Mouse (Mus musculus) intestine, postnatal 0 days (tissue): Measurements from ENCODE around the gene Ttll10. TPM values are rescaled to one million over a fixed set of nuclear protein-coding genes. Genes with fewer than 3 reads are reported as not detected.

Experiments used
- ATAC-seq: fragments of 200-750 bp; cut with Nextera tagmentation; 2 replicates; pipeline ENCODE4 v1.8.0; 2017; ENCODE audit warnings: mild to moderate bottlenecking, moderate TSS enrichment, moderate library complexity
- H3K27ac ChIP-seq: fragments of 300-500 bp; sonication (generic); 2 replicates; pipeline ENCODE4 v1.5.1; 2014; ENCODE audit warnings: mild to moderate bottlenecking, low read depth, low read length, moderate library complexity
- H3K27me3 ChIP-seq: fragments of 300-500 bp; sonication (generic); replicated peaks from 2 replicates; pipeline ENCODE4 v1.6.1; 2014; ENCODE audit warnings: low read length, mixed read lengths; ENCODE audit not compliant: control insufficient read depth, insufficient read depth
- H3K36me3 ChIP-seq: fragments of 300-500 bp; sonication (generic); 2 replicates; pipeline ENCODE4 v1.6.1; 2014; ENCODE audit warnings: mild to moderate bottlenecking, moderate library complexity; ENCODE audit not compliant: control insufficient read depth, insufficient read depth
- H3K4me1 ChIP-seq: fragments of 300-500 bp; sonication (generic); replicated peaks from 2 replicates; pipeline ENCODE4 v1.6.1; 2014; ENCODE audit warnings: antibody characterized with exemption, low read length, mixed read lengths; ENCODE audit not compliant: control insufficient read depth, insufficient read depth
- H3K4me2 ChIP-seq: fragments of 300-500 bp; sonication (generic); replicated peaks from 2 replicates; pipeline ENCODE4 v1.6.1; 2014; ENCODE audit warnings: low read depth, mild to moderate bottlenecking, moderate library complexity
- H3K4me3 ChIP-seq: fragments of 300-500 bp; sonication (generic); 2 replicates; pipeline ENCODE4 v1.5.1; 2014; ENCODE audit warnings: low read depth, low read length
- H3K9ac ChIP-seq: fragments of 300-500 bp; sonication (generic); 2 replicates; pipeline ENCODE4 v1.6.1; 2014; ENCODE audit warnings: mild to moderate bottlenecking, low read depth, low read length
- H3K9me3 ChIP-seq: fragments of 300-500 bp; sonication (generic); 2 replicates; pipeline ENCODE4 v1.6.1; 2016; ENCODE audit warnings: mixed run types; ENCODE audit not compliant: control insufficient read depth
- CTCF ChIP-seq: sonication (generic); IDR thresholded peaks from 2 replicates; pipeline ENCODE4 v1.5.1; 2016; ENCODE audit warnings: low read depth, mild to moderate bottlenecking, control low read depth, antibody characterized with exemption, moderate library complexity
- WGBS: fragments of 180-500 bp; shearing (Covaris S2); extraction: QIAGEN DNeasy Blood & Tissue Kit; methylation state at CpG from one replicate; pipeline ENCODE4 v1.1.7; 2014; 5-methylcytosine and 5-hydroxymethylcytosine counted together
- polyA plus RNA-seq: library from polyadenylated mRNA; unstranded; fragments of >200 nt; fragmentation: Nextera tagmentation; extraction: Ambion mirVana; gene quantifications from 2 replicates; pipeline ENCODE4 v1.2.1, GENCODE M21; 2015

The Ttll10 gene
- polyA plus RNA-seq, 1 experiment from 2014 or later, result 2.1 TPM

DNA sequence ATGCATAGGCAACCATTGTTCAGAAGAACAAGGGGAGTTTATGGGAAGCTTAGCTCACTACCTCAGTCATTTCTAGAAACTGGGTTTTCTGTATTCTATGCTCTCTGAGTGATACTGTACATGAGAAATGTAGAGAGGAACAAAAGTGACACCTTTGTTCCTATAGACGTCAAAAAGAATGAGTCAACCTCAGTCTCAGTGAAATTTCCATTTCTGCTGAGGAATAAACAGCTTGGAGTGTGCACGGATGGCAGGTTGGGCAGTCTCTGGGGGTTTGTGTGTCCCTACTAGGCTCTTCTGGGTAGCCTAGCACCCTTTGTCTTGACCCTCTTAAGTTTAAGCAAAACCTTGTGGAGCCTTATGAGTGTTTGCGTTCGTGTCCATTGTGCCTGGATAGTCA is 50.8 kb downstream of the Ttll10 start:
- no peak overlapping the region for H3K27ac ChIP-seq
- H3K9ac ChIP-seq, result no peak overlapping the region
- peaks cover 75% of the 10 kb centered on the region for H3K36me3 ChIP-seq
- WGBS, result 94% methylated on average over 4 of the region's 4 CpGs
- TF ChIP-seq CTCF, result no peak
- no peak overlapping the region for H3K4me3 ChIP-seq
- ATAC-seq, result no peak
- H3K4me1 ChIP-seq, result no peaks in the 10 kb centered on the region
- no peak overlapping the region for H3K4me2 ChIP-seq
- no peaks in the 10 kb centered on the region for H3K9me3 ChIP-seq
- no peaks in the 10 kb centered on the region for H3K27me3 ChIP-seq

GRCm38 (mm10) chr4:156004109-156004508 is 55.1 kb downstream of the Ttll10 start:
- no peaks in the 10 kb centered on the region for H3K4me1 ChIP-seq
- no peak overlapping the region for H3K27ac ChIP-seq
- 94% methylated on average over 3 of the region's 3 CpGs for WGBS
- no peak overlapping the region for H3K4me3 ChIP-seq
- no peaks in the 10 kb centered on the region for H3K27me3 ChIP-seq
- no peaks in the 10 kb centered on the region for H3K9me3 ChIP-seq
- no peak for ATAC-seq
- peaks cover 83% of the 10 kb centered on the region for H3K36me3 ChIP-seq
- TF ChIP-seq CTCF, result no peak
- no peak overlapping the region for H3K4me2 ChIP-seq
- no peak overlapping the region for H3K9ac ChIP-seq

- H3K36me3 ChIP-seq, result peaks cover 27% of the 10 kb centered on the region
Observed at GRCm38 (mm10) chr4:155993606-155994005, 65.6 kb downstream of the Ttll10 start.

GRCm38 (mm10) chr4:155992906-155993547 is 66.2 kb downstream of the Ttll10 start:
- Histone ChIP-seq H3K4me1 (no peaks in the 10 kb centered on the region), H3K4me2 (peak overlapping the region; percentile 98), H3K9me3 (no peaks in the 10 kb centered on the region), H3K27ac (peak overlapping the region; percentile 90), H3K27me3 (no peaks in the 10 kb centered on the region), H3K9ac (peak overlapping the region; percentile 69), H3K4me3 (peak overlapping the region; percentile 90), H3K36me3 (peaks cover 21% of the 10 kb centered on the region)
- WGBS, result under 1% methylated on average over 70 of the region's 70 CpGs
- no peak for TF ChIP-seq CTCF
- peak; percentile 77 for ATAC-seq

More at GRCm38 (mm10) chr4:155993606-155994005, 65.6 kb downstream of the Ttll10 start:
- Histone ChIP-seq H3K27me3 (no peaks in the 10 kb centered on the region), H3K9me3 (no peaks in the 10 kb centered on the region), H3K9ac (peak overlapping the region; percentile 69), H3K4me3 (peak overlapping the region; percentile 90), H3K27ac (peak overlapping the region; percentile 90), H3K4me1 (no peaks in the 10 kb centered on the region), H3K4me2 (peak overlapping the region; percentile 98)
- ATAC-seq, result no peak
- WGBS, result 5% methylated on average over 15 of the region's 15 CpGs
- no peak for TF ChIP-seq CTCF

DNA sequence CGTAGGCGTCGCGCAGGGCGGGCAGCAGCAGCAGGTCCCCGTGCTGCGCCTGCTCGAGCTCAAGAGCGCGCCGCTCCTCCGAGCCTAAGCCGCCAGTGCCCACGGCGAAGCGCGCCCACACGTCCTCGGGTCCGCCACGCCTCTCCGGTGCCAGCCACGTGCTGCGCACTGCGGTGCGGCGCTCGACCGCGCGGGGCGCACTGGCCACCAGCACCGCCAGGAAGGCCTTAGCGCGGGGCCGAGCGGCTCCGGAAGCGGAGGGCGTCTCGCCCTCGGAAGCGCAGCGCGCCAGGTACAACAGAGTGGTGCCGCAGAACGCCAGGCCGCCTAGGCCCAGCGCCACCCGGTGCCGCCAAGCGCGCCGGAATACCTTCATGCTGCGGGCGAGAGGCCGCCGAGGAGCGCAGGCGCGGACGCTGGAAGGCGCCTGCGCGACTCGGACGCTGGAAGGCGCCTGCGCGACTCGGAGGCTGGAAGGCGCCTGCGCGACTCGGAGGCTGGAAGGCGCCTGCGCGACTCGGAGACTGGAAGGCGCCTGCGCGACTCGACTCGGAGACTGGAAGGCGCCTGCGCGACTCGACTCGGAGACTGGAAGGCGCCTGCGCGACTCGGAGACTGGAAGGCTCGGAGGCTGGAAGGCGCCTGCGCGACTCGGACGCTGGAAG is 66.8 kb downstream of the Ttll10 start, which contains the start of the genes B3galt6 and Sdf4:
Gene B3galt6, minus strand, starts transcription at position 409 of the 665 bp plus-strand sequence.
Gene Sdf4, plus strand, starts transcription at position 632 of the 665 bp plus-strand sequence.
- under 1% methylated on average over 92 of the region's 99 CpGs for WGBS
- peak; percentile 89 for ATAC-seq

GRCm38 (mm10) chr4:155991908-155992230 is 67.3 kb downstream of the Ttll10 start:
- peak; percentile 7; the same call in 1 of the 2 replicates for ATAC-seq
- Histone ChIP-seq H3K4me3 (peak overlapping the region; percentile 90), H3K9me3 (no peaks in the 10 kb centered on the region), H3K27me3 (no peaks in the 10 kb centered on the region), H3K4me2 (peak overlapping the region; percentile 98), H3K9ac (peak overlapping the region; percentile 75), H3K4me1 (no peaks in the 10 kb centered on the region), H3K36me3 (peaks cover 10% of the 10 kb centered on the region; the same call in 1 of the 2 replicates), H3K27ac (peak overlapping the region; percentile 96)
- WGBS, result 23% methylated on average over 37 of the region's 37 CpGs
- TF ChIP-seq CTCF, result no peak

More for the DNA sequence above, 66.8 kb downstream of the Ttll10 start, which contains the start of the genes B3galt6 and Sdf4:
- Histone ChIP-seq H3K9me3 (no peaks in the 10 kb centered on the region), H3K4me1 (no peaks in the 10 kb centered on the region), H3K9ac (peak within 1 kb of the TSS; percentile 75), H3K27ac (peak within 1 kb of the TSS; percentile 96), H3K4me3 (peak within 1 kb of the TSS; percentile 90), H3K27me3 (no peaks in the 10 kb centered on the region), H3K36me3 (peaks cover 15% of the 10 kb centered on the region), H3K4me2 (peak within 1 kb of the TSS; percentile 98)
- peak; percentile 98 for TF ChIP-seq CTCF
